In the genomic region with DNA sequence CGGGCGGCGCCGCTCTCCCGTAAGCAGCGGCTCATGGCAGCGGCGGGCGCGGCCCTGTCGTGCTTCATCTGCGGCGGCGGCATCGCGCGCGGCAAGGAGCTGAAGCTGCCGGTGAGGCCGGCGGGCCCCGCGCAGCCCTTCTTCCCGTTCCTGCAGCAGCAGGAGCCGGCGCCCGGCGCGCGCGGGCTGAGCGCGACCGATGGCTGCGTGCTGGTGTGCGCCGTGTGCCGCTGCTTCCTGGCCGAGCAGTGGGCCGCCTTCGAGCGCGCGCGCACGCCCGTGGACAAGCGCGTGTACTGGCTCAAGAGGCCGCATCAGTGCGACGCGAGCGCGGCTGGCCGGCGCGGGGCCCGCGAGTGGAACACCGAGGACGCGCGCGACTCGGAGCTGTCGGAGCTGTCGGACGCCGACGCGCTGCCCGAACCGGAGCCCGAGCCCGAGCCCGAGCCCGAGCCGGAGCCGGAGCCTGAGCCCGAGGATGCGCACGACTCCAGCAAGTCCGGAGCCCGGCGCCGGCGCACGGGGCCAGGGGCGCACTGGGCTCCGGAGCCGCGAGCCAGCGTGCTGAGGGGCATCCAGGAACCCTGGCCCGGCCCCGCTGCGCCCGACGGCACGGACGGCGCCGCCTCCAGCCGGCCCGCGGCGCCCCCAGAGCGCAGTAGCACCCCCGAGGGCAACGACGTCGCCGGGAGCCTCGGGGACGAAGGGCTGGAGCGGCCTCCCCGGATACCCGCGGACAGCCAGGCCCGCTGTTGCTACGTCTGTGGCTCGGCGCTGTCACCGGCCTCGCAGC, we compare ENCODE assay signal across 8 mouse cellular contexts. TPM values are rescaled to one million over a fixed set of nuclear protein-coding genes. Genes with fewer than 3 reads are reported as not detected.
A peak's percentile ranks its signal among the peaks of the same experiment; 100 is the strongest.
DNase-seq lines count a peak whose midpoint lies in the region; ATAC-seq lines count a peak whose summit lies in the region.

No protein-coding gene starts in this region.

- peak overlapping the region; percentile 94 for H3K4me2 ChIP-seq in forebrain, embryonic 13.5 days
- H3K4me2 ChIP-seq in kidney, embryonic 15.5 days = peak overlapping the region; percentile 98
- peak overlapping the region; percentile 99 for H3K4me2 ChIP-seq in midbrain, embryonic 11.5 days

- peaks cover 29% of the 10 kb centered on the region for H3K27me3 ChIP-seq in forebrain, embryonic 13.5 days
- H3K27me3 ChIP-seq in kidney, embryonic 15.5 days = peaks cover 52% of the 10 kb centered on the region
- H3K27me3 ChIP-seq in midbrain, embryonic 11.5 days (ENCODE audit: control insufficient read depth, insufficient read depth, low read length) = peaks cover 17% of the 10 kb centered on the region

- 0 out of 2 replicates have a peak overlapping the region, but pooled peaks have one; percentile 10 for H3K27ac ChIP-seq in forebrain, embryonic 13.5 days
- peak overlapping the region; percentile 45 for H3K27ac ChIP-seq in kidney, embryonic 15.5 days
- H3K27ac ChIP-seq in midbrain, embryonic 11.5 days (ENCODE audit: low read depth, low read length) = no peak overlapping the region

- WGBS in forebrain, embryonic 13.5 days = under 1% methylated on average over 81 of the region's 125 CpGs
- under 1% methylated on average over 101 of the region's 125 CpGs for WGBS in kidney, embryonic 15.5 days
- under 1% methylated on average over 124 of the region's 125 CpGs for WGBS in midbrain, embryonic 11.5 days

- no peaks in the 10 kb centered on the region for H3K9me3 ChIP-seq in forebrain, embryonic 13.5 days (replicated peaks)
- H3K9me3 ChIP-seq in kidney, embryonic 15.5 days (replicated peaks) = no peaks in the 10 kb centered on the region
- no peaks in the 10 kb centered on the region for H3K9me3 ChIP-seq in midbrain, embryonic 11.5 days (ENCODE audit: control insufficient read depth, low read length)

- H3K36me3 ChIP-seq in forebrain, embryonic 13.5 days (ENCODE audit: poor library complexity, severe bottlenecking) = no peaks in the 10 kb centered on the region
- H3K36me3 ChIP-seq in kidney, embryonic 15.5 days = no peaks in the 10 kb centered on the region
- H3K36me3 ChIP-seq in midbrain, embryonic 11.5 days (ENCODE audit: control insufficient read depth, insufficient read depth, low read length) = no peaks in the 10 kb centered on the region

- peak overlapping the region; percentile 71 for H3K9ac ChIP-seq in forebrain, embryonic 13.5 days
- peak overlapping the region; percentile 71 for H3K9ac ChIP-seq in kidney, embryonic 15.5 days
- H3K9ac ChIP-seq in midbrain, embryonic 11.5 days (ENCODE audit: low read length) = peak overlapping the region; percentile 75

- DNase-seq in left cerebral cortex, adult 18-20 months (ENCODE audit: low spot score in 2 of 2) = peak; percentile 55 to 74
- DNase-seq in left cerebral cortex, adult 11 months (ENCODE audit: low spot score) = no peak
- peak; percentile 49 for DNase-seq in adrenal gland, postnatal 25 days
- peak; percentile 93 for DNase-seq in midbrain, embryonic 11.5 days (ENCODE audit: low spot score, missing footprints)
- DNase-seq in natural killer cell, adult 2 months (ENCODE audit: low spot score in 2 of 2) = no peak
- DNase-seq in layer of hippocampus, adult 11-12 months (ENCODE audit: low spot score) = no peak

- peak overlapping the region; percentile 54 for H3K4me3 ChIP-seq in forebrain, embryonic 13.5 days
- peak overlapping the region; percentile 70 for H3K4me3 ChIP-seq in kidney, embryonic 15.5 days (replicated peaks)
- peak overlapping the region; percentile 64 for H3K4me3 ChIP-seq in midbrain, embryonic 11.5 days (ENCODE audit: low read depth, low read length)

- peaks cover 84% of the 10 kb centered on the region for H3K4me1 ChIP-seq in forebrain, embryonic 13.5 days
- H3K4me1 ChIP-seq in kidney, embryonic 15.5 days = peaks cover 84% of the 10 kb centered on the region
- peaks cover 83% of the 10 kb centered on the region for H3K4me1 ChIP-seq in midbrain, embryonic 11.5 days (ENCODE audit: control insufficient read depth, insufficient read depth, low read length)

- ATAC-seq in forebrain, embryonic 13.5 days = peak; percentile 28
- ATAC-seq in kidney, embryonic 15.5 days (replicated peaks; ENCODE audit: low FRiP score) = peak; percentile 16; the same call in 1 of the 2 replicates
- ATAC-seq in midbrain, embryonic 11.5 days (ENCODE audit: low FRiP score) = peak; percentile 12; the same call in 1 of the 2 replicates

RNA-seq across cellular contexts. Expression of gene Gse1, which starts 0.7 kb away (rescaled TPM):
- total RNA-seq in left cerebral cortex, adult 18-20 months (2021) = 10 to 100 TPM; 79.8 to 90.8 TPM
- 40.1 and 48.8 TPM in 2 replicates for total RNA-seq in adrenal gland, postnatal 25 days (2021)
- polyA plus RNA-seq in forebrain, embryonic 13.5 days (2015; fragmentation: Nextera tagmentation; extraction: Ambion mirVana) = 24.0 and 24.9 TPM in 2 replicates
- polyA plus RNA-seq in kidney, embryonic 15.5 days (2015; fragmentation: Nextera tagmentation; extraction: Ambion mirVana) = 8.3 and 10.0 TPM in 2 replicates
- 18.5 and 20.7 TPM in 2 replicates for polyA plus RNA-seq in midbrain, embryonic 11.5 days (2014; fragmentation: Nextera tagmentation; extraction: Ambion mirVana)

RNA-seq across cellular contexts. Expression of gene Fam92b, which starts 51.7 kb away (rescaled TPM):
- total RNA-seq in left cerebral cortex, adult 18-20 months (2021) = under 1 TPM in 1 of 2 experiments, not detected in 1; 0.63 TPM
- total RNA-seq in adrenal gland, postnatal 25 days (2021) = 1.6 TPM in 1 of 2 replicates, not detected in the other
- 1.4 and 1.9 TPM in 2 replicates for polyA plus RNA-seq in forebrain, embryonic 13.5 days (2015; fragmentation: Nextera tagmentation; extraction: Ambion mirVana)
- 0.13 TPM in 1 of 2 replicates, not detected in the other for polyA plus RNA-seq in kidney, embryonic 15.5 days (2015; fragmentation: Nextera tagmentation; extraction: Ambion mirVana)
- polyA plus RNA-seq in midbrain, embryonic 11.5 days (2014; fragmentation: Nextera tagmentation; extraction: Ambion mirVana) = 2.4 and 3.4 TPM in 2 replicates

Comparison
In these comparisons a context has a peak if more than half of its experiments do, and no peak if none do; other contexts are left out.
1. DNase-seq: peak in left cerebral cortex, adult 18-20 months (2 of 2), adrenal gland, postnatal 25 days (single experiment) and midbrain, embryonic 11.5 days (single experiment); none in left cerebral cortex, adult 11 months (single experiment), natural killer cell, adult 2 months (0 of 2) and layer of hippocampus, adult 11-12 months (single experiment).
2. Peak in every context shown above with its lines, with median percentiles within 50 percentile points of each other: ATAC-seq, H3K4me2 ChIP-seq, H3K4me3 ChIP-seq and H3K9ac ChIP-seq.